Mouse (Mus musculus): Measurements from ENCODE around the gene Sycp2l. TPM values are rescaled to one million over a fixed set of nuclear protein-coding genes. Genes with fewer than 3 reads are reported as not detected.
"Not testable (repeated sequence)": the region's sequence is repeated elsewhere in the genome, so short reads cannot be mapped to it uniquely, and the experiment has no call there.

The Sycp2l gene
- total RNA-seq, 4 experiments from 2014 or later, result not detected

- DNase-seq (ENCODE audit: low spot score in 2 of 2), result no peak
Observed at GRCm38 (mm10) chr13:41123666-41124225, 9.6 kb downstream of the Sycp2l start.

GRCm38 (mm10) chr13:41128326-41128725 lies 14.2 kb downstream of the Sycp2l start:
- no peak for DNase-seq (ENCODE audit: low spot score in 2 of 2)

- no peak for DNase-seq (ENCODE audit: low spot score in 2 of 2)
Observed at GRCm38 (mm10) chr13:41129061-41129460, 15.0 kb downstream of the Sycp2l start.

GRCm38 (mm10) chr13:41134901-41135300 lies 20.8 kb downstream of the Sycp2l start:
- no peak for DNase-seq (ENCODE audit: low spot score in 2 of 2)

GRCm38 (mm10) chr13:41145433-41145970 lies 31.4 kb downstream of the Sycp2l start:
- no peak for DNase-seq (ENCODE audit: low spot score in 2 of 2)

GRCm38 (mm10) chr13:41146271-41146670 lies 32.2 kb downstream of the Sycp2l start:
- peak in 1 of 2 experiments; percentile 7 for DNase-seq (ENCODE audit: low spot score in 2 of 2)

GRCm38 (mm10) chr13:41153146-41153545 lies 39.0 kb downstream of the Sycp2l start:
- no peak for DNase-seq (ENCODE audit: low spot score in 2 of 2)

- no peak for DNase-seq (ENCODE audit: low spot score in 2 of 2)
Observed at GRCm38 (mm10) chr13:41158426-41158825, 44.3 kb downstream of the Sycp2l start.

- no peak for DNase-seq (ENCODE audit: low spot score in 2 of 2)
Observed at GRCm38 (mm10) chr13:41187886-41188285, 73.8 kb downstream of the Sycp2l start.

GRCm38 (mm10) chr13:41195640-41196333 lies 81.7 kb downstream of the Sycp2l start:
- no peak for DNase-seq (ENCODE audit: low spot score in 2 of 2)

GRCm38 (mm10) chr13:41200861-41201260 lies 86.8 kb downstream of the Sycp2l start:
- no peak for DNase-seq (ENCODE audit: low spot score in 2 of 2)

GRCm38 (mm10) chr13:41203289-41203688 lies 89.2 kb downstream of the Sycp2l start:
- DNase-seq (ENCODE audit: low spot score in 2 of 2), result no peak

GRCm38 (mm10) chr13:41203691-41204090 lies 89.6 kb downstream of the Sycp2l start:
- no peak for DNase-seq (ENCODE audit: low spot score in 2 of 2)

- DNase-seq (ENCODE audit: low spot score in 2 of 2), result not testable (repeated sequence)
Observed at GRCm38 (mm10) chr13:41205568-41205967, 91.5 kb downstream of the Sycp2l start.

GRCm38 (mm10) chr13:41206241-41206640 lies 92.1 kb downstream of the Sycp2l start:
- no peak for DNase-seq (ENCODE audit: low spot score in 2 of 2)

GRCm38 (mm10) chr13:41211276-41211675 lies 97.2 kb downstream of the Sycp2l start:
- no peak for DNase-seq (ENCODE audit: low spot score in 2 of 2)

GRCm38 (mm10) chr13:41212558-41213322 lies 98.6 kb downstream of the Sycp2l start:
- no peak for DNase-seq (ENCODE audit: low spot score in 2 of 2)

- no peak for DNase-seq (ENCODE audit: low spot score in 2 of 2)
Observed at GRCm38 (mm10) chr13:41215669-41216068, 101.6 kb downstream of the Sycp2l start.

- no peak for DNase-seq (ENCODE audit: low spot score in 2 of 2)
Observed at GRCm38 (mm10) chr13:41216236-41216635, 102.1 kb downstream of the Sycp2l start.

- DNase-seq (ENCODE audit: low spot score in 2 of 2), result no peak
Observed at GRCm38 (mm10) chr13:41219056-41219455, 104.9 kb downstream of the Sycp2l start.

- no peak for DNase-seq (ENCODE audit: low spot score in 2 of 2)
Observed at GRCm38 (mm10) chr13:41219687-41220303, 105.7 kb downstream of the Sycp2l start.

Data from gastrocnemius, adult 8-10 months (tissue).